Mouse (Mus musculus): ENCODE measurements around the gene Mast1.

DNA sequence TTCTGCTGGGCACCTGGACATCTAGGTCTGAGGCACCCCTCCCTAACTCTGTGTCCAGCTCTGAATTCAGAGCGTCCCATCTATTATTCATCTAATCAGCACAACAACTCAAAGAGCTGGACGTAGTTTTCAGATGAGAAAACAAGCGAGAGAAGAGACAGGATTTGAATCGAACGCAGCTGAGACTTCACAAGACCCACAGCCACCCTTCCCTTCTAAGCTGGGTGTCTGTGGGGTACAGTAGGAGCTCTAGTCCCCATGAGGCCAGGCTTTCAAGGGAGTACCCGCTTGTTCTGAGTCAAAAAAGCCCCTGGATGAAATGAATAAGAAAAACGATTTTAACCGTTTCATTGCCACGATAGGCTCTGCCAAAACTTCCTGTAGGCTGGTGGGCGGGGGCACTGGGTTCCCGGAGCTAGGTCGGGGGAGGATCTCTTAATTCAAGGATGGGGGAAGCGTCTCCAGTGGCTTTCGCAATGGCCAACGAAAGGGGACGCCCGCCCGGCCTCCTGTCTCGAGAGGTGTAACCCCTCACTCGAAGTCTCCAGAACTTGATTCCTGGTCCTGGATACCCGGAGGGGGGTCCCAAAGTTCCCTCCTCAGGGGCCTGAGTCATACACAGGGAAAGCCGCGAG, 48.0 kb upstream of the Mast1 start:
- TF ChIP-seq POLR2AphosphoS2 (IDR thresholded peaks at IDR 0.05; ENCODE audit: insufficient read length, low read depth) (no peak), POLR2A (IDR thresholded peaks at IDR 0.05; ENCODE audit: insufficient read length, low read depth) (peak; percentile 2), TCF12 (IDR thresholded peaks at IDR 0.05; ENCODE audit: insufficient read depth, poor library complexity, severe bottlenecking) (no peak), CEBPB (IDR thresholded peaks at IDR 0.05; ENCODE audit: insufficient read depth, poor library complexity, severe bottlenecking) (peak; percentile 57), MAX (IDR thresholded peaks at IDR 0.05; ENCODE audit: low read depth) (no peak)
